Mouse (Mus musculus): ENCODE results near the gene Dusp11.

GRCm38 (mm10) chr6:85926709-85927108 is 34.8 kb downstream of the Dusp11 start:
- TF ChIP-seq CTCF (IDR thresholded peaks at IDR 0.05; ENCODE audit: borderline replicate concordance, extremely low read depth, insufficient read depth, insufficient read length) (no peak), POLR2A (IDR thresholded peaks at IDR 0.05; ENCODE audit: borderline replicate concordance, extremely low read depth, insufficient read depth, insufficient read length, poor library complexity, severe bottlenecking) (no peak)
